Mouse (Mus musculus): ENCODE measurements around the gene Esam. TPM values are rescaled to one million over a fixed set of nuclear protein-coding genes. Genes with fewer than 3 reads are reported as not detected.
A peak's percentile ranks its signal among the peaks of the same experiment; 100 is the strongest.

Esam gene
- polyA plus RNA-seq, 1 experiment: 14.5 TPM

DNA sequence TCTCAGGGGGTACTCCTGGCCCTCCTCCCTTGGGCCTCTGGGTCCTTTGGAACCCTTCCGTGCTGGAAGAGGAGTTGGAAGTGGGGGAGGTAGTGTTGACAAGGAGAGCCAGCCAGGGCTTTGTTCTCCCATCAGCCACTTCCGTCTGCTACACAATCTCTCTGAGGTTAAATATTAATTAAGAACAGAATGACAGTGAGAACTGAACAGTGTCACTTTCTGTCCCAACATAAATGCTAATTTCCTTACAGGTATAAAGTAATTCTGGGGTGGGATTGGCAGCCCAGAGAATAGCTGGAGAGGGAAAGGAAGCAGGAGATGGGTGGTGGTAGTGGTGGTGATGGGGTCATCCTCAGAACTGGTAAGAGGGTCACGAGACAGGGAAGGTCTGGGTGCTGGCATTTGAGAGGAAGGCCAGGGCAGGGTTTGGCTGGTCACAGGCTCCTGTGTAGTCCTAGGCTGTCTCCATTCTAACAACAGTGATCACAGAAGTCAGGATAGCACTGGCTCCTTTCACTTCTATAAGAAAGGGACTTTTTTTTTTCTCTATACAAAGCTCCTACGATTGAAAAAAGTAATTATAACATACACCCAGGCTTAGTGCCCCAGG, 40.8 kb downstream of the Esam start:
- Histone ChIP-seq H3K4me1 (peaks cover 100% of the 10 kb centered on the region), H3K9me3 (no peaks in the 10 kb centered on the region), H3K4me3 (replicated peaks) (peak overlapping the region; percentile 93), H3K27me3 (replicated peaks) (no peaks in the 10 kb centered on the region), H3K36me3 (replicated peaks; ENCODE audit: low read length) (peaks cover 33% of the 10 kb centered on the region)
- TF ChIP-seq GATA1 (IDR thresholded peaks at IDR 0.05; ENCODE audit: borderline replicate concordance, low read length): no peak
- TF ChIP-seq FLI1 (IDR thresholded peaks at IDR 0.05; ENCODE audit: low read length): no peak

DNA sequence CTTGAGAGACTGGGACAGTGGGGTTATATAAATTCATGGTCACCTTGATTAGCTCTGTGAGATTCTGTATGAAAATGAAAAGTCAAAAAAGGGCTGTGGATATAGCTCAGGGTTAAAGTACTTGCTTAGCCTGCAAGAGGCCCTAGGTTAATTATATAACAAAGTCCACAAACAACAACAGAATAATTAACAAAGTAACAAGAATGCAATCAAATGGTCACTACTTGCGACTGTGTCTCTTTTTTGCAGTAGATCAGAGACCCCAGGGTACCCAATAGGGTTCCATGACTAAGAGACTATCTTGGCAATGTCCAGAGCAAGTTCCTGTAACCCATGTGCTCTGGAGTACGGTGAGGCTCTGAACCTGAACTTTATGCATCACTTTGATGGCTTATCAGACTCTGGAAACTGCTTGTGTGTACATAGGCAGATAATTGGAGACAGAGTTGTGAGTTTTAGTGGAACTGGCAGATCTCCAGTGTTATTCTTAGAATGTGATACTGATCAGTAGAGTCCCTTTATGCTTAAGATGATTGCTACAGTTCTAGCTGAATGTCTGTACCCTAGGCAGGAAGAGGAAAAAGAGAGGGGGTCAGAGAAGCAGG, 41.5 kb downstream of the Esam start:
- Histone ChIP-seq H3K9me3 (no peaks in the 10 kb centered on the region), H3K27me3 (replicated peaks) (no peaks in the 10 kb centered on the region), H3K4me3 (replicated peaks) (peak overlapping the region; percentile 67), H3K4me1 (peaks cover 100% of the 10 kb centered on the region), H3K36me3 (replicated peaks; ENCODE audit: low read length) (peaks cover 36% of the 10 kb centered on the region)
- TF ChIP-seq FLI1 (IDR thresholded peaks at IDR 0.05; ENCODE audit: low read length): no peak
- no peak for TF ChIP-seq GATA1 (IDR thresholded peaks at IDR 0.05; ENCODE audit: borderline replicate concordance, low read length)

DNA sequence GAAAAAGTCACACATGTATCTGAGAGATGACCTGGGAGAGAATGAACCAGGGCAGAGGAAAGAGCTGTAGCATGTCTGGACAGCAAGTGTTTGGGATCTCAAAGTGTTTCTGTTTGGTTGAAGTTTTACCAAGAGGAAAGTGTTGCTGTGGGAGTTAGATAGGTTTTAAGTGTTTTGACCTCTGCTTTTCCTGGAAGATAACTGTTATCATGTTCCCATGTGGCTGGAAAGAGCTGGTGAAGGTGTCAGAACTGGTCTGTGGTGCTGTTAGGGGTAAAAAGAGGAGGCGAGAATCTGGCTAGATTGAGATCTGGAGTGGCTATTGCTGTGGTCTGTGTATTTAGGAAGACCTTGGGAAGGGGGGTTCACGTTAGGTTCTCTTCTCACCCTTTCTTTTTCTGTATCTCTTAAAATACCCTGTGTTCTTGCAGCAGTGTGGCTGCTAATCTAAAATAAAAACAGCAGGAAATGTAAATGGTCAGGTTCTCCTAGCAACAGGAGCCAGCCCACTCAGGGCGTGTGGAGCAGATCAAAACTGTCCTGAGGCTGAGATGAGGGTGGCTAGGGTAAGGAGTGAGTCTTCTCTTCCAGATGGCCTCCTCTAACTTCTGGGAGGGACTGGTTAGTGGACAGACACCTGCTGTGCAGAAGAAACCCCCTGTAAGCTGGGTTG, 44.5 kb downstream of the Esam start:
- Histone ChIP-seq H3K4me3 (replicated peaks) (peak overlapping the region; percentile 85), H3K36me3 (replicated peaks; ENCODE audit: low read length) (peaks cover 56% of the 10 kb centered on the region), H3K4me1 (peaks cover 100% of the 10 kb centered on the region), H3K9me3 (no peaks in the 10 kb centered on the region), H3K27me3 (replicated peaks) (no peaks in the 10 kb centered on the region)
- TF ChIP-seq GATA1 (IDR thresholded peaks at IDR 0.05; ENCODE audit: borderline replicate concordance, low read length) (no peak; the same call in 2 of the 3 replicates), FLI1 (IDR thresholded peaks at IDR 0.05; ENCODE audit: low read length) (no peak)

DNA sequence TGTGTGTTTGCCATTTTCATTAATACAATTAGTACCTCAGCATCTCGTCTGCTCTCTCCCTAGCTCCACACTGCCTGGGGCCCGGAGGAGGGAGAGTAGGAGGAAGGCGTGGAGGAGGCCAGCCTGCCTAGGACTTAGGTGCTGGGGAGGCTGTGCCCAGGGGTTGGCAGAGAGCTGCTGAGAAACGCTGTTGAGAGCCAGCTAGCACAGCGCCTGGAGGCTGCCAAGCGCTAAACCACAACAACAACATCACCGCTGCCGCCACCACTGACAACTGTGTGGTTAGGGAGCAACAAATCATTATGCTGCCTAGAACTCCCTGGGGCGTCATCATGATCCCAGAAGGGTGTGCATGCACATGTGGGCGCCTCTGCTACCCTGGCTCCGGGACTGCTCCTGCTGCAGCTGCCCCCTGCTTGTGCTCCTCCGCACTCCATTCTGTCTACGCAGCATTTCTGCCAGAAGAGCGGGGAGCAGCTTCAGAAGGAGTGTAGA, 48.6 kb downstream of the Esam start:
- H3K9me3 ChIP-seq: no peaks in the 10 kb centered on the region
- no peaks in the 10 kb centered on the region for H3K27me3 ChIP-seq (replicated peaks)
- TF ChIP-seq FLI1 (IDR thresholded peaks at IDR 0.05; ENCODE audit: low read length): no peak
- no peak for TF ChIP-seq GATA1 (IDR thresholded peaks at IDR 0.05; ENCODE audit: borderline replicate concordance, low read length)
- peaks cover 61% of the 10 kb centered on the region for H3K36me3 ChIP-seq (replicated peaks; ENCODE audit: low read length)
- H3K4me1 ChIP-seq: peaks cover 89% of the 10 kb centered on the region
- peak overlapping the region; percentile 88 for H3K4me3 ChIP-seq (replicated peaks)

DNA sequence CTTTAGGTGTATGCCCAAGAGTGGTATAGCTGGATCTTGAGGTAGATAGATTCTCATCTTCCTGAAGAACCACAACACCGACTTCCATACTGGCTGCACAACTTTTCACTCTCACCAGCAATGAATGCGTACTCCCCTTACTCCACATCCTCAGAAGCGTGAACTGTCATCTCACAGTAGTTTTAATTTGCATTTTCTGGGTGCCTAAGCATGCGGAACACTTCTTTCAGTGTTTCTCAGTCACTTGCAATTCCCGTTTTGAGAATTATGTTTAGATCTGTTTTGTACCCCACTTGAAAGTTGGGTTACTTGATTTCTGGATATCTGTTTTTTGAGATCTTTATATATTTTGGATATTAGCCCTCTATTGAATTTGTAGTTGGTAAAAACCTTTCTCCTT, 55.7 kb downstream of the Esam start:
- no peaks in the 10 kb centered on the region for H3K27me3 ChIP-seq (replicated peaks)
- H3K4me1 ChIP-seq: peaks cover 41% of the 10 kb centered on the region
- no peak for TF ChIP-seq GATA1 (IDR thresholded peaks at IDR 0.05; ENCODE audit: borderline replicate concordance, low read length)
- no peak for TF ChIP-seq FLI1 (IDR thresholded peaks at IDR 0.05; ENCODE audit: low read length)
- peaks cover 4% of the 10 kb centered on the region for H3K9me3 ChIP-seq
- H3K4me3 ChIP-seq (replicated peaks): no peak overlapping the region
- H3K36me3 ChIP-seq (replicated peaks; ENCODE audit: low read length): peaks cover 33% of the 10 kb centered on the region

DNA sequence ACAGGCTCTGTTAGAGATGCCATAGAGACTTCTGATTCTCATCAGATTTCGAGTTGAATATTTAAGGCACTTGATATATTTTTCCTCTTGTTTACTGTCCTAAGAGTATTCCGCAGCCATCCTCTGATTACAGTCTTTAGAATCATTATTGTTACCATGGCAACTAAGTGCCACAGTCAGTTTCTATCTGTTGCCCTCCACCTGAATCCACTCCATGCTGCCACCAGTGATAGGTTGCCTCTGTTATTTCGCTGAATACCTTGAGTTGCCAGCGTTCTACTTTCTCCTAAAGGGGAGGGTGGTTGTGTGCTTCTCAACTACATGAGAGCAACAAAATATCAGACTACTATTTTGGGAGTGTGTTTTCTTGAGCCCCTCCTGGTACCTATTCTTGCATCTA, 58.8 kb downstream of the Esam start:
- peaks cover 4% of the 10 kb centered on the region for H3K9me3 ChIP-seq
- H3K36me3 ChIP-seq (replicated peaks; ENCODE audit: low read length): peaks cover 51% of the 10 kb centered on the region
- TF ChIP-seq FLI1 (IDR thresholded peaks at IDR 0.05; ENCODE audit: low read length): no peak
- TF ChIP-seq GATA1 (IDR thresholded peaks at IDR 0.05; ENCODE audit: borderline replicate concordance, low read length): no peak
- no peak overlapping the region for H3K4me3 ChIP-seq (replicated peaks)
- no peaks in the 10 kb centered on the region for H3K27me3 ChIP-seq (replicated peaks)
- H3K4me1 ChIP-seq: peaks cover 47% of the 10 kb centered on the region

Other genes starting within 250 kb of the Esam start
- 2.8 TPM in 1 of 2 replicates, not detected in the other for gene Ccdc15, start 179.6 kb upstream of the Esam start, polyA plus RNA-seq (2012; ENCODE audit: insufficient read depth, low replicate concordance)
- gene Hepacam, start 160.7 kb upstream of the Esam start, polyA plus RNA-seq (2012; ENCODE audit: insufficient read depth, low replicate concordance): not detected in 2 replicates
- not detected in 2 replicates for gene Robo4, start 126.2 kb upstream of the Esam start, polyA plus RNA-seq (2012; ENCODE audit: insufficient read depth, low replicate concordance)
- gene Robo3, start 94.8 kb upstream of the Esam start, polyA plus RNA-seq (2012; ENCODE audit: insufficient read depth, low replicate concordance): 433 and 1,147 TPM in 2 replicates
- 1.5 and 3.5 TPM in 2 replicates for gene Msantd2, start 38.8 kb upstream of the Esam start, polyA plus RNA-seq (2012; ENCODE audit: insufficient read depth, low replicate concordance)
- gene Vsig2, start 11.2 kb downstream of the Esam start, polyA plus RNA-seq (2012; ENCODE audit: insufficient read depth, low replicate concordance): not detected in 2 replicates
- gene Nrgn, start 24.8 kb downstream of the Esam start, polyA plus RNA-seq (2012; ENCODE audit: insufficient read depth, low replicate concordance): 5,423 and 8,339 TPM in 2 replicates
- gene Siae, start 27.6 kb downstream of the Esam start, polyA plus RNA-seq (2012; ENCODE audit: insufficient read depth, low replicate concordance): 0.40 TPM in 1 of 2 replicates, not detected in the other
- gene Spa17, start 85.6 kb downstream of the Esam start, polyA plus RNA-seq (2012; ENCODE audit: insufficient read depth, low replicate concordance): 1.8 TPM in 1 of 2 replicates, not detected in the other
- gene Tbrg1, start 129.2 kb downstream of the Esam start, polyA plus RNA-seq (2012; ENCODE audit: insufficient read depth, low replicate concordance): 34.5 and 61.7 TPM in 2 replicates
- gene Panx3, start 141.2 kb downstream of the Esam start, polyA plus RNA-seq (2012; ENCODE audit: insufficient read depth, low replicate concordance): not detected in 2 replicates
- not detected in 2 replicates for gene Olfr160, start 188.2 kb downstream of the Esam start, polyA plus RNA-seq (2012; ENCODE audit: insufficient read depth, low replicate concordance)
- gene Olfr874, start 217.0 kb downstream of the Esam start, polyA plus RNA-seq (2012; ENCODE audit: insufficient read depth, low replicate concordance): not detected in 2 replicates
- not detected in 2 replicates for gene Olfr875, start 243.8 kb downstream of the Esam start, polyA plus RNA-seq (2012; ENCODE audit: insufficient read depth, low replicate concordance)

Data from megakaryocyte, embryonic 14.5 days (primary cell).